Mouse (Mus musculus): ENCODE results near the gene Ppat. TPM values are rescaled to one million over a fixed set of nuclear protein-coding genes. Genes with fewer than 3 reads are reported as not detected.
"Not testable (repeated sequence)": the region's sequence is repeated elsewhere in the genome, so short reads cannot be mapped to it uniquely, and the experiment has no call there.

Gene Ppat
- polyA plus RNA-seq (2015; fragmentation: Nextera tagmentation; extraction: Ambion mirVana) = 27.4 and 30.7 TPM in 2 replicates

DNA sequence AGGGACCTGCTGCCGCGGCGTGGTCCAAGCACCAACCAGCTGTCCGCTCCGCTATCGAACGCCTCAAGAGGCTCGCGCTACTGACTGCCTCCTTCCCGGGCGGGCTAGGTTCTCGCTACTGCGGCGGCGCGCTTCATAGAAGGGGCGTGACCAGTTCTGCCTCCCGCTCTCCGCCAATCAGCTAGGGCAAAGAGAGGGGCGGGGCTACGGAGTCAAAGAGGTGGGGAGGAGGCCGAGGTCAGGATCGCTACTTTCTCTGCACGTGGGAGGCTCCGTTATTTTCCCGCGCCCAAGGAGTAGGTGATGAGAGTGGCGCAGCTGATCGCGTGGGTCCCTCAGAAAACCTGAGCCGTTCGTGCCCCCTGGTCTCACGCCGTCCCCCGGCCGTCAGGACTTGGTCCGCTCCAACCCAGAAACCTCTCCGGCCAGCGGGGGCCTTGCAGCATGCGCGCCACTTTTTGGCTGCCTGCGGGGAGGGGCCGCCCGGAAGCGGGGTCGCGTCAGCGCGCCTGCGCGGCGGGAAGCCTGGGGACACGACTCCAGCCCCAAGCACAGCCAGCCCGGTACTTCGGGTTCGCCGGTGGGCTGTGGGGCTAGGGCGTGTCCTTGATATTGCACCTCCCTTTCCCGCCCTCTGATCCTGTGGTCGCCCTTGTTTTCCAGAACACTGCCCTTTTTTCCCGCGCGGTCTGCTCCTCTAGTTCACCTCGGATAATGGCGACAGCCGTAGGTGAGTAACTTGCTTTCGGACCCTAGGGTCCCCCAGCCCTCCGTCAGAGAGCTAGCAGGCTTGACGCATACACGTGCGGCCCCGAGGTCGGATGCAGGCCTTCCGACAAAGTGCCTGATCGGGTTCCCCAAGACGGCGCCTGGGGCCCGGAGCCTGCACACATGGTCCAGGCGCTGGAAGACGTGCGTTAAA, at the start of gene Ppat, which contains the start of gene Paics:
Ppat (minus strand) TSS at position 473 of the 922 bp plus-strand sequence.
Paics (plus strand) TSS at position 202 of the 922 bp plus-strand sequence.
- peak within 1 kb of the TSS; percentile 77 for H3K9ac ChIP-seq
- no peaks in the 10 kb centered on the region for H3K27me3 ChIP-seq (replicated peaks)
- H3K27ac ChIP-seq = peak within 1 kb of the TSS; percentile 86
- H3K4me3 ChIP-seq (replicated peaks) = peak within 1 kb of the TSS; percentile 75
- under 1% methylated on average over 81 of the region's 81 CpGs for WGBS
- peak; percentile 97 for ATAC-seq
- H3K4me2 ChIP-seq (replicated peaks) = peak within 1 kb of the TSS; percentile 87
- no peaks in the 10 kb centered on the region for H3K36me3 ChIP-seq
- H3K9me3 ChIP-seq = no peaks in the 10 kb centered on the region
- H3K4me1 ChIP-seq (replicated peaks) = peaks cover 20% of the 10 kb centered on the region; the same call in 1 of the 2 replicates

DNA sequence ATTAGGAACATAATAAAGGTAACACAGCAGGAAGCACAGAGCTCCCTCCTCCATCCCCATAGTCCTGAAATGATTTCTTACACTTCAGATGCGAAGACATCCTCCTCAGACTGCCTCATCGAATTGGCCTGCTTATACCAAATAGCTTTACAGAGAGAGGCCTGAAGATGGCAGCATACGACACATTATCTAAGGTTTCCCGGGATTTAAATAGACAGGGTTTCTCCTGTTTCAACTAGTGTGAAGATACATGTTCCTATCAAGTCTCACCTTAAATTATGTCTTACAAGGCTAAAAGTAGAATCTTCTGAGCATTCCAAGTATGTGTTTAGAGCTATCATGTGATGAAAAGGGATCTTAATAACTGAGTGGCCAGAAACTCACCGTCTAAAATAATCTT, 47.0 kb upstream of the Ppat start:
- no peak for ATAC-seq
- WGBS = 44% methylated on average over 5 of the region's 5 CpGs
- Histone ChIP-seq H3K9ac (no peak overlapping the region), H3K27ac (no peak overlapping the region), H3K4me2 (replicated peaks) (no peak overlapping the region), H3K9me3 (no peaks in the 10 kb centered on the region; the same call in 1 of the 2 replicates), H3K36me3 (peaks cover 22% of the 10 kb centered on the region), H3K4me1 (replicated peaks) (no peaks in the 10 kb centered on the region), H3K27me3 (replicated peaks) (no peaks in the 10 kb centered on the region), H3K4me3 (replicated peaks) (no peak overlapping the region)

DNA sequence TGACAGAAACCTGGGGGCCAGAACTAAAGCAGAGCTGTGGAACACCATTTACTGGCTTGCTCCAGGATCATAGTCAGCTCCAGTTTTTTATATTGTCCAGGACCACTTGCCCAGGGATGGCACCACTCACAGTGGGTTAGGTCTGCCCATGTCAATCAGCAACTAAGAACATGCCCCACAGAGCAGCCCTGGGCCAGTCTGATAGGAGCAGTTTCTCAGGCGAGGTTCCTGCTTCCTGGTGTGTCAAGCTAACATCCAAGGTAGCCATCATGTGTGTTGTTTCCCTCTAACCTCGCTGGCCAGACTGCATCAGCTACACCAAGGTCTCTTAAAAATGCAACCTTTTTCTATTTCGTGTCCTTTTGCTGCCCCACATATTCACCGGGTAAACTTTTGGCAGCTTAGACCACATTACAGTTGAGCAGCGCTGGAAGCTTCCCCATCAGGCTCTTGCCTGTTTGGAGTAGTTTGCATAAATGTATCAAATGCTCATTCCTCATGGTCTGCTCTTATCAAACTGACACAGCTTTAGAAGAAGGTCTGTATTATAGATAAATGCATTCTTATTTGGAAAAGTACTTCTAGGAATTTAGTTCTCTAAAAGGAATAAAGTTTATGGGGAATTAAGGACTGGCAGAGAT, 41.9 kb upstream of the Ppat start:
- H3K27me3 ChIP-seq (replicated peaks) = no peaks in the 10 kb centered on the region
- no peaks in the 10 kb centered on the region for H3K9me3 ChIP-seq
- no peak overlapping the region for H3K27ac ChIP-seq
- H3K36me3 ChIP-seq = peaks cover 35% of the 10 kb centered on the region
- no peak overlapping the region for H3K4me3 ChIP-seq (replicated peaks)
- no peak overlapping the region for H3K4me2 ChIP-seq (replicated peaks)
- no peaks in the 10 kb centered on the region for H3K4me1 ChIP-seq (replicated peaks)
- 92% methylated on average over 5 of the region's 5 CpGs for WGBS
- no peak overlapping the region for H3K9ac ChIP-seq
- ATAC-seq = no peak

DNA sequence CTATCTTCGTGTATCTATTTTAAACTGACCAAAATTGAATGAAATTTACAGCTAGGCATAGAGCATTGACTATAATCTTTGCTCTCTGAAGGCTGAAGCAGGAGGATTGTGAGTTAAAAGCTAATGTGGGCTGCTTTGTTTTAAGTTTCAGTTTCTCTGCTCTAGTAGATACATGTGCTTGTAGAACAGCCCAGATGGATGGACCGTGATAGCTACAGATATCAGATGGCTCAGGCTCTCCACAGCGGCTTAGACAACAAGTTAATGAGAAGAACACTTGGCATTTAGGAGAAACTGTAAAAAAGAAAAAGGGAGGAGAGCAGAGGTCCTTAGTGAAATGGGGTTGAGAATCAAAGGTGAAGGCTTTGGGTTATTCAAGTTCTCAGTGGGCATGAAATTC, 39.4 kb upstream of the Ppat start:
- Histone ChIP-seq H3K27ac (no peak overlapping the region), H3K27me3 (replicated peaks) (no peaks in the 10 kb centered on the region), H3K36me3 (peaks cover 28% of the 10 kb centered on the region)

DNA sequence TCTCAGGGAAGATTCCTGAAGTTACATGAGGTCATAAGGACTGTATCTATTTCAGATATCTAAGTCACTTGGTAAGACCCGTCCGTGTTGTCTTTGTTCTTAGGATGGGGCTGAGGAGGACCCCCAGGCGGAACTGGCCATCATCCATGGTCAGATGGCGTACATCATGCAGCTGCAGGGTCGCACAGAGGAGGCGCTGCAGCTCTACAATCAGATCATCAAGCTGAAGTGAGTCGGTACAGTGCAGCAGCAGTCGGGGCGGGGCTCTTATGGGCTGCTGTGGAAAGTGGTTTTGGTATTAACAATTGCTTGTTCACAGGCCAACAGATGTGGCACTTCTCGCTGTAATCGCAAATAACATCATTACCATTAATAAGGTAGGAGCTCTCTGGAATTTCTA, 32.6 kb upstream of the Ppat start:
- Histone ChIP-seq H3K4me3 (replicated peaks) (no peak overlapping the region), H3K36me3 (peaks cover 39% of the 10 kb centered on the region), H3K27me3 (replicated peaks) (no peaks in the 10 kb centered on the region), H3K9ac (no peak overlapping the region), H3K9me3 (no peaks in the 10 kb centered on the region), H3K4me1 (replicated peaks) (no peaks in the 10 kb centered on the region), H3K27ac (no peak overlapping the region), H3K4me2 (replicated peaks) (no peak overlapping the region)
- 93% methylated on average over 11 of the region's 11 CpGs for WGBS
- no peak for ATAC-seq

More for the DNA sequence above, 39.4 kb upstream of the Ppat start:
- no peaks in the 10 kb centered on the region for H3K4me1 ChIP-seq (replicated peaks)
- no peak overlapping the region for H3K4me3 ChIP-seq (replicated peaks)
- ATAC-seq = no peak
- no peaks in the 10 kb centered on the region for H3K9me3 ChIP-seq
- no peak overlapping the region for H3K4me2 ChIP-seq (replicated peaks)
- WGBS = 94% methylated on average over 3 of the region's 3 CpGs
- no peak overlapping the region for H3K9ac ChIP-seq

DNA sequence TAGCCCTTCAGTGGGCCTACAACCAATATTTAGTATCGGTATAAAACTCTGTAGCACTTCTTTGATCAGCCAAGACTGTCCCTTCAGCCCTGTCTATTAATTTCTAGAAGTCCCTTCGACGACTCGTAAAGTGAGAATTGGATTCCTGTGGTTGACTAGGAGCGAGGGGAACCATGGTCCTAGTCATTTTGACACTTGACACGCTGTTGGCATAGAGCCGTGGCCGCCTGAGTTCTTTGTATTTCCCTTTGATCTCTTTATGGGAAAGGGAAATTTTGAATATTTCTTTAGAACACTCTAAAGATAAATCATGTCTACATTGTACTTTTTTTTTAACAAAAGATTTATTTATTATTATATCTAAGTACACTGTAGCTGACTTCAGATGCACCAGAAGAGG, 24.4 kb upstream of the Ppat start:
- no peaks in the 10 kb centered on the region for H3K9me3 ChIP-seq
- ATAC-seq = no peak
- peaks cover 9% of the 10 kb centered on the region for H3K36me3 ChIP-seq
- peak overlapping the region; percentile 94 for H3K4me3 ChIP-seq (replicated peaks)
- WGBS = 90% methylated on average over 8 of the region's 8 CpGs
- H3K27ac ChIP-seq = no peak overlapping the region
- H3K9ac ChIP-seq = no peak overlapping the region
- no peaks in the 10 kb centered on the region for H3K27me3 ChIP-seq (replicated peaks)
- H3K4me1 ChIP-seq (replicated peaks) = peaks cover 5% of the 10 kb centered on the region; the same call in 1 of the 2 replicates
- peak overlapping the region; percentile 66 for H3K4me2 ChIP-seq (replicated peaks)

DNA sequence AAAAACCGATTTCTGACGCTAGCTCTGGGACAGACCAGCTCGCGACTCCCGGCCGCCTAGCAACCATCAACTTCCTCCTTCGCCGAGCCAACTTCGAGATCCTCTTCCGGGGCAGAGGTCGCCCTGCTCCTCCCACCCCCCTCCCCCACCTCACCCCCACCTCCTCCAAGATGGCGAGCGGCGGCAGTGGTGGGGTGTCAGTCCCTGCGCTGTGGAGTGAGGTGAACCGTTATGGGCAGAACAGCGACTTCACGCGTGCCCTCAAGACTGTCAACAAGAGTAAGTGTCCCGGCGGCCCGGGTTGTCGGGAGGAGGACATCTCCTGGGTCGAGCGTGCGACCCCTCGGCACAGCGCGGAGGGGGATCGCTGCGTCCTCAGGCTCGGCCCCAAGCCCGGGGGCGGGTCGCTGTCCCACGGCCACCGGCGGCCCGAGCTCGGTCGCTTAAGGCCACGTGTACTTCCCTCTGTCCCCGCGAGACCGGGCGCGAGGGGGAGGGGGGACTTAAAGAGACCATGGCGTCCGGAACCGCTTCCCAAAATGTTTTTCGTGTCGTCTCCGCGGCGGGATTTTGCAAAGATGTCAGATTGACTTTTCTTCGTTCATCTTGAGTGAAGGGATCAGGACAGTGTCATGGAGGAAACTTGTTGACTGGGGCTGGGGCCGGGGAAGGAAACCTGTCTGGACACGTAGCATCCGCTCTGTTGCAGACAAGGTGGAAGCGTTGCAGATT, 23.3 kb upstream of the Ppat start, which contains the start of gene Srp72:
Srp72 (plus strand) TSS at position 130 of the 732 bp plus-strand sequence.
- peak within 1 kb of the TSS; percentile 88 for H3K27ac ChIP-seq
- no peaks in the 10 kb centered on the region for H3K9me3 ChIP-seq
- peak; percentile 96 for ATAC-seq
- H3K9ac ChIP-seq = peak within 1 kb of the TSS; percentile 88
- under 1% methylated on average over 60 of the region's 60 CpGs for WGBS
- H3K4me3 ChIP-seq (replicated peaks) = peak within 1 kb of the TSS; percentile 94
- H3K4me1 ChIP-seq (replicated peaks) = peaks cover 5% of the 10 kb centered on the region; the same call in 1 of the 2 replicates
- H3K36me3 ChIP-seq = peaks cover 6% of the 10 kb centered on the region
- no peaks in the 10 kb centered on the region for H3K27me3 ChIP-seq (replicated peaks)
- H3K4me2 ChIP-seq (replicated peaks) = peak within 1 kb of the TSS; percentile 66

DNA sequence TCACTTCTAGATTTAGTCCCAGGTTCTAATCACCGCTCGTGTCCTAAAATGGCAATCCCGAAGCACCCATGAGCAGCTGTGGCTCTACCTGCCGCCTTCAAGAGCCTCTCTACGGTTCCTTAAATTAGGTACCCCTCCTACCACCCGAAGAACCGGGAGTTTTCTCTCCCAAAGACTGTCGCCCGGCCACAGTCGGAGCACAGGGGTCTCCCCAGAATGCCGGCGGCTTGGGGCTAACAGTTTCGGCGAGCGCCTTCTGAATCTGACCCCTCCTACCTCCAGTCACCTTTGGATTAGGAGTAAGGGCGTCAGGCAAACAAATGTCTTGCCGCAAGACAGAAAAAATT, 22.8 kb upstream of the Ppat start:
- Histone ChIP-seq H3K36me3 (peaks cover 1% of the 10 kb centered on the region), H3K9ac (peak overlapping the region; percentile 50), H3K4me2 (replicated peaks) (peak overlapping the region; percentile 61), H3K27ac (no peak overlapping the region), H3K4me1 (replicated peaks) (peaks cover 5% of the 10 kb centered on the region; the same call in 1 of the 2 replicates), H3K4me3 (replicated peaks) (peak overlapping the region; percentile 94), H3K27me3 (replicated peaks) (no peaks in the 10 kb centered on the region), H3K9me3 (no peaks in the 10 kb centered on the region)
- WGBS = 2% methylated on average over 17 of the region's 17 CpGs
- ATAC-seq = no peak; the same call in 1 of the 2 replicates

DNA sequence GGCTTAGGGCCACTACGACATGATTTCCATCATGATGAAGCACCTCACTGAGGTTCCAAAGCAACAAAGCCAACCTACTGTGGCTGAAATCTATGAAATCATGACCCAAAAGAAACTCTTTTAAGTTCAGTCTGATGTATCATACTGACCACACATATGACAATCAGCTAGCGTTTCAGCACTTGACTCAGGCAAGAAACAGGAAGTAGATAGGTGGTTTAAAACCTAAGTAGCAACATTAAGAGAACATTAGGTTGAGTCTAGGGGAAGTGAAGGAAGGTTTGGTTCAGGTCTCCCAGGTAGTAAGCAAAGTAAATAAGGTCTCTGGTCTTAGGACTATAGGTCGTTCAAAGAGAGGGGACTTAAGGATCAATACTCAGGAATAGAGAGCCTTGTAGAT, 22.1 kb upstream of the Ppat start:
- ATAC-seq = no peak
- Histone ChIP-seq H3K27ac (no peak overlapping the region), H3K4me3 (replicated peaks) (peak overlapping the region; percentile 94; the same call in 1 of the 2 replicates), H3K4me1 (replicated peaks) (peaks cover 5% of the 10 kb centered on the region; the same call in 1 of the 2 replicates), H3K9me3 (no peaks in the 10 kb centered on the region), H3K36me3 (0 out of 2 replicates have a peak, but pooled peaks cover 4% of the 10 kb centered on the region), H3K9ac (no peak overlapping the region; the same call in 1 of the 2 replicates), H3K4me2 (replicated peaks) (peak overlapping the region; percentile 61), H3K27me3 (replicated peaks) (no peaks in the 10 kb centered on the region)
- 52% methylated on average over 3 of the region's 3 CpGs for WGBS

DNA sequence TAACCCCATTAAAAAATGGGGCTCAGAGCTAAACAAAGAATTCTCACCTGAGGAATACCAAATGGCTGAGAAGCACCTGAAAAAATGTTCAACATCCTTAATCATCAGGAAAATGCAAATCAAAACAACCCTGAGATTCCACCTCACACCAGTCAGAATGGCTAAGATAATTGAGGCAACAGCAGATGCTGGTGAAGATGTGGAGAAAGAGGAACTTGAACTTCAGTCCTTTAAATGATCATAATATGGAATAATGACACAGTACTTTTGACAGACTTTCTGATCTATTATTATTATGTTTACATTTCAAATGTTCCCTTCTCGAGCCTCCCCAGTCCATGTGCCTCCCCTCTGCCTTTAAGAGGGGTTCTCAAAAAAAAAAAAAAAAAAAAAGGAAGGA, 19.7 kb upstream of the Ppat start:
- H3K9ac ChIP-seq; H3K36me3 ChIP-seq; H3K27ac ChIP-seq; H3K4me3 ChIP-seq (replicated peaks); H3K4me2 ChIP-seq (replicated peaks); H3K9me3 ChIP-seq; H3K4me1 ChIP-seq (replicated peaks); ATAC-seq; H3K27me3 ChIP-seq (replicated peaks): not testable (repeated sequence)
- WGBS = 42% methylated on average over 1 of the region's 1 CpGs

DNA sequence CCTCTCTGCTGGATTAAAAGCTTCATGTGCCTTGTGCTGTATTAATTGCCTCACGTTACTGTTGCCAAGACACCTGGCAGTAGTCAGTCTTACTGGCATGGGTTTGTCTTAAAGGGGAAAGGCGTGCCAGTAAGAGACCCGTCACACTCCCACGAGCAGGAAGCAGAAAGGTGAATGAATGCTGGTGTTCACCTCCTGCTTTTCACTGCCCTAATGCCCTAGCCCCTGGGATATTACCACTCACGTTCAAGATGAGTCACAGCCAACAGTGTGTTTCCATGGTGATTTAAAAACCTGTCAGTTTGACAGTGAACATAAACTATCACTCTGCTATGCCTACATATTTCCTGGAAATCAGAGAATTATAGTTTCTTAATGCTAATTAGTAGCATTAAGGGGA, 17.9 kb upstream of the Ppat start:
- Histone ChIP-seq H3K27ac (no peak overlapping the region), H3K4me3 (replicated peaks) (no peak overlapping the region), H3K36me3 (peaks cover 12% of the 10 kb centered on the region), H3K27me3 (replicated peaks) (no peaks in the 10 kb centered on the region), H3K9me3 (no peaks in the 10 kb centered on the region), H3K4me1 (replicated peaks) (no peaks in the 10 kb centered on the region; the same call in 1 of the 2 replicates), H3K4me2 (replicated peaks) (no peak overlapping the region), H3K9ac (no peak overlapping the region)
- 68% methylated on average over 5 of the region's 5 CpGs for WGBS
- ATAC-seq = no peak

DNA sequence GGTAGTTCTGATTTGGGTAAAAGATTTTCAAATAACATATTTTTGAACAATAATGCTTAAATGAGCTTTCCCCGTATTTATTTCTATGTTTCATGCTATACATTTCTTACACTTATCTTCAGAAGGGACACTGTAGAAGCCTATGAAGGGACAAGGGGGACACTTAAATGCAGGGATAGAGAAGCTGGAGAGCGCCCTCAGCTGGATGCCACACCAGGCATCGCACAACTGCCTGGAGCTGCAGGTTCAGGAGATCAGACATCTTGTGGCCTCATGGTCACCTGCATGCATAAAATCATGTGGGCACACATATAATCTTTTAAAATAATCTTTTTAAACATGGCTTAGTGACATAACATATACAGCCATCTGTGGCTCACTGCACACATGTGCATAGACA, 13.3 kb upstream of the Ppat start:
- no peak for ATAC-seq
- H3K9ac ChIP-seq = no peak overlapping the region
- H3K4me1 ChIP-seq (replicated peaks) = no peaks in the 10 kb centered on the region
- peaks cover 23% of the 10 kb centered on the region for H3K36me3 ChIP-seq
- H3K27ac ChIP-seq = no peak overlapping the region
- H3K9me3 ChIP-seq = no peaks in the 10 kb centered on the region
- 93% methylated on average over 3 of the region's 3 CpGs for WGBS
- H3K4me3 ChIP-seq (replicated peaks) = no peak overlapping the region
- H3K27me3 ChIP-seq (replicated peaks) = no peaks in the 10 kb centered on the region
- H3K4me2 ChIP-seq (replicated peaks) = no peak overlapping the region

Measured in intestine, embryonic 15.5 days (tissue).